Mouse (Mus musculus) neural tube, embryonic 15.5 days (tissue): Measurements from ENCODE around the gene Selenow. TPM values are rescaled to one million over a fixed set of nuclear protein-coding genes. Genes with fewer than 3 reads are reported as not detected.

Source experiments
- ATAC-seq: fragments of 200-750 bp; cut with Nextera tagmentation; 2 replicates; pipeline ENCODE4 v1.8.0; 2017; ENCODE audit warnings: mild to moderate bottlenecking, moderate TSS enrichment, moderate library complexity; ENCODE audit not compliant: low FRiP score
- H3K27ac ChIP-seq: fragments of 300-500 bp; sonication (generic); replicated peaks from 2 replicates; pipeline ENCODE4 v1.5.1; 2015; ENCODE audit warnings: mild to moderate bottlenecking, inconsistent platforms
- H3K27me3 ChIP-seq: fragments of 300-500 bp; sonication (generic); replicated peaks from 2 replicates; pipeline ENCODE4 v1.6.1; 2015; ENCODE audit warnings: inconsistent platforms
- H3K36me3 ChIP-seq: fragments of 300-500 bp; sonication (generic); 2 replicates; pipeline ENCODE4 v1.6.1; 2015; ENCODE audit warnings: inconsistent platforms
- H3K4me1 ChIP-seq: fragments of 300-500 bp; sonication (generic); 2 replicates; pipeline ENCODE4 v1.6.1; 2015; ENCODE audit warnings: inconsistent platforms
- H3K4me2 ChIP-seq: fragments of 300-500 bp; sonication (generic); 2 replicates; pipeline ENCODE4 v1.6.1; 2015; ENCODE audit warnings: inconsistent platforms, mild to moderate bottlenecking, moderate library complexity
- H3K4me3 ChIP-seq: fragments of 300-500 bp; sonication (generic); replicated peaks from 2 replicates; pipeline ENCODE4 v1.5.1; 2015; ENCODE audit warnings: mild to moderate bottlenecking, inconsistent platforms
- H3K9ac ChIP-seq: fragments of 300-500 bp; sonication (generic); replicated peaks from 2 replicates; pipeline ENCODE4 v1.6.1; 2015; ENCODE audit warnings: mild to moderate bottlenecking, inconsistent platforms
- H3K9me3 ChIP-seq: fragments of 300-500 bp; sonication (generic); replicated peaks from 2 replicates; pipeline ENCODE4 v1.6.1; 2016; ENCODE audit warnings: inconsistent platforms
- WGBS: fragments of 180-500 bp; shearing (Covaris S2); methylation state at CpG from one replicate; pipeline ENCODE4 v1.1.7; 2015; ENCODE audit warnings: mixed read lengths; 5-methylcytosine and 5-hydroxymethylcytosine counted together
- polyA plus RNA-seq: library from polyadenylated mRNA; unstranded; fragments of >200 nt; fragmentation: Nextera tagmentation; extraction: Ambion mirVana; gene quantifications from 2 replicates; pipeline ENCODE4 v1.2.1, GENCODE M21; 2015

The Selenow gene
- polyA plus RNA-seq, 1 experiment from 2014 or later: 1,471 TPM

DNA sequence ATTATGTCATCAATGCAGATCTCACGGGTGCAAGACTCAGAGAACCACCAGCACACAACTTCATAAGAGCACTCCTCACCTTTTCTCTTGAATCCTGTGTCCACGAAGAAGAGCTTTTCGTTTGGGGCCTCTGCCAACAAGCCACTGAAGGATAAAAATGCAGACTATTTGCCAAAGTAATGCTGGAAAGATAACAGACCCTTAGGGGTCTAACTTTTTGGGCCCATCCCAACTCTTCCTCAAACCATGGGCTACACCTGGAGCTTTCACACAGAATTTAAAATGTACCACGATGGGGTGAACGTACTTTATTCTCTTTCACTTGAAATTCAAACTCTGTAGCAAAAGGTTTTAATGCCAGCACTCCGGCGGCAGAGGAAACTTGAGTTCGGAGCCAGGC lies 23.0 kb upstream of the Selenow start:
- WGBS: 8% methylated on average over 8 of the region's 8 CpGs
- Histone ChIP-seq H3K27me3 (no peaks in the 10 kb centered on the region), H3K4me3 (peak overlapping the region; percentile 75), H3K4me1 (peaks cover 33% of the 10 kb centered on the region), H3K27ac (peak overlapping the region; percentile 98), H3K9me3 (no peaks in the 10 kb centered on the region), H3K9ac (peak overlapping the region; percentile 71), H3K36me3 (peaks cover 38% of the 10 kb centered on the region), H3K4me2 (peak overlapping the region; percentile 85)
- peak; percentile 2; the same call in 1 of the 2 replicates for ATAC-seq

DNA sequence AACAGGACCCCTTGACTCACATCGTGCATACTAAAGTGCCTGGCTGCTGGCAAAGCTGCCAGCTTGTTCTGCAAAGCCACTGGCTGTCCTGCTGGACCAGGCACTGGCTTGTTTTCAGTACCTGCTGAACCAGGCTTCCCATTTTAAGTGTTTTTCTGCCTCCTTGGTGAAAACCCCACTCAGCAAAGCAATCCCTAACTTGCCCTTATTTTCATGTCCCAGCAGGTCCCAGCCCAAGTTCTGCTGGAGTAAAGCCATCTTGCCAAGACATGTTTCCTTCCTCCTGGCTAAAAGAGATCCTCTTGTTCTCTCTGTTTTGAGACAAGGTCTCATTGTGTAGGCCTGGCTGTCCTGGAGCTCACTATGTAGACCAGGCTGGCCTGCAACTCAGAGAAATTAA lies 22.1 kb upstream of the Selenow start:
- Histone ChIP-seq H3K4me3 (no peak overlapping the region), H3K36me3 (peaks cover 47% of the 10 kb centered on the region), H3K27me3 (no peaks in the 10 kb centered on the region), H3K4me2 (peak overlapping the region; percentile 85; the same call in 1 of the 2 replicates), H3K9ac (no peak overlapping the region), H3K9me3 (no peaks in the 10 kb centered on the region), H3K27ac (no peak overlapping the region), H3K4me1 (peaks cover 33% of the 10 kb centered on the region)
- no peak for ATAC-seq
- 90% methylated on average over 1 of the region's 1 CpGs for WGBS

DNA sequence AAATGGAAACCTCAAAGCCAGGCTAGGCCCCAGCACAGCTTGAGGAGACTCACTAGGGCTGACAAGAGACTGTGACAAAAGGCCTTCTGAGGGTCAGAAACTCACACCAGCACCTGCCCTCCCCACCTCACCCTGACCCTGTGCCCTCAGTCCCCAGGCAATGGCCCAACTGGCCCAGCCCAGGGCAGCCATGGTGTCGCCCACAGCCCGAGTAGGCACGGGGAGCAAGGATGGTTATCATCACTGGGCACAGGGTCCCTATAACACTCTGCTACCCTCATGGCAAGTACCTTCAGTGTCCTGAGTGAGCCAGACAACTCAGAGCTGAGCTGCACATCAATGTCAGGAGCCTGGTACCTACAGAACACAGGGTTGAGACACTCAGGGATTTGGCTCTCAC lies 16.4 kb upstream of the Selenow start:
- 96% methylated on average over 3 of the region's 3 CpGs for WGBS
- Histone ChIP-seq H3K27me3 (no peaks in the 10 kb centered on the region), H3K27ac (no peak overlapping the region), H3K4me3 (no peak overlapping the region), H3K9ac (no peak overlapping the region), H3K4me2 (no peak overlapping the region), H3K4me1 (peaks cover 3% of the 10 kb centered on the region), H3K9me3 (no peaks in the 10 kb centered on the region), H3K36me3 (peaks cover 81% of the 10 kb centered on the region)
- ATAC-seq: no peak

DNA sequence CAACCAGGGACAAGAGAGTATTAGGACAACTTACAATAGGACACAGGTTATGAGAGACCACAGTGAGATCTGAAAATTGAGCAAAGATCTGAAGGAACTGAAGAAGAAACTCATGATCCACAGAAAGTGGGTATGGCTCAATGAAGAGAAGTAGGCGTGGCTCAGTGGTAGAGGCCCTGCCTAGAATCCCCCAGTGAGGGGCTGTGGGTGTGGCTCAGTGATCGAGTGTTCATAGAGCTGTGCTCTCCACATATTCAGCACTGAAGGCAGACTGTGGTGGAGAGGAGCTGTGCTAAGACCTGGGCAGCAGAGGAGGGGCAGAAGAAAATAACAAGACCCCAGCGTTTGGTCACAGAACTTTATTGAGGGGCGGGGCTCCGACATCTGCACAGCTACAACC lies 15.3 kb upstream of the Selenow start:
- Histone ChIP-seq H3K9ac (no peak overlapping the region), H3K27me3 (no peaks in the 10 kb centered on the region), H3K27ac (no peak overlapping the region), H3K4me2 (no peak overlapping the region), H3K36me3 (peaks cover 70% of the 10 kb centered on the region), H3K4me3 (no peak overlapping the region), H3K9me3 (no peaks in the 10 kb centered on the region), H3K4me1 (no peaks in the 10 kb centered on the region)
- WGBS: 91% methylated on average over 5 of the region's 5 CpGs
- no peak for ATAC-seq

DNA sequence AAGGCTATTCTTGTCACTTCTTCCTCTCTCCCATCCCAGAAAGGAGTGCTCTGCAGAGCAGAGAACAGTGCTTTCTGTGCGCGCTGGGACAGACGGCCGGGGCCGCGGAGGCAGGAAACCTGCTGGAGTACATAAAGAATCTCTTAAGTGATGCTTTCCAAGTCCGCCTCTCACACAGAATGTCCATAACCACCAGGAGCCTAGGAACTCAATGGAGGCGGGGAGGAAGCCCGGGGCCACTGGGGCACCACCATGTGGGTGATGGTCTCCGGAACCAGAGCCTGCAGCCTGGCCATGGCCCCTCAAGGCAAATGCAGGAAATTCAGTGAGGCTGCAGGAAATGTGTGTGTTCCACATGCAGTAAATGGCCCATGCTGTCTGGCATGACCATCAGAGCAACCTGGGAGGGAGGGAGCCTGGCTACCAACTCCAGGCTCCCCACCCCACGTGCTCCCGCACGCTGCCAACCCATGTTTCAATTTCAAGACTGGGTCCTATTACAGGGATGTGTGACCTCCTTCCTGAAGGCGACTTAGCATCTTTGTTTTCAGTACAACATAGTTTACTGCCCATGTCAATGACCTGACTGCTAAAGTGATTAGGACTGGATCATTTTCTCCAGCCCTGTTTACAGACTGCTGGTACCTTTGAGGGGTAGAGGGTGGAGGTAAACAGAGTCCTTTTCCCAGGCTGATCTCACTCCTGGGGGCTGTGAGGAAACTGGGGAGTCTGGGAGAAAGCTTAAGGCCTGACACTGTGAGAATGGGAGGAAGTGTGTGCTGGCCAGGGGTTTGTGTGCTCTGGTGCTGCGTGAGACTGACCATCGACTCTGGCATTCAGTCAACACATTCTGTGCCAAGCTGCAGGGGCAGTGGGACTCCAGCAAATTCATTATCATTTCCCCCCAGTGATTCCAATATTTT lies 11.5 kb upstream of the Selenow start:
- Histone ChIP-seq H3K4me2 (no peak overlapping the region), H3K9me3 (no peaks in the 10 kb centered on the region), H3K9ac (no peak overlapping the region), H3K27ac (no peak overlapping the region), H3K27me3 (no peaks in the 10 kb centered on the region), H3K4me3 (no peak overlapping the region), H3K4me1 (no peaks in the 10 kb centered on the region), H3K36me3 (peaks cover 34% of the 10 kb centered on the region)
- ATAC-seq: no peak
- WGBS: 60% methylated on average over 16 of the region's 16 CpGs

DNA sequence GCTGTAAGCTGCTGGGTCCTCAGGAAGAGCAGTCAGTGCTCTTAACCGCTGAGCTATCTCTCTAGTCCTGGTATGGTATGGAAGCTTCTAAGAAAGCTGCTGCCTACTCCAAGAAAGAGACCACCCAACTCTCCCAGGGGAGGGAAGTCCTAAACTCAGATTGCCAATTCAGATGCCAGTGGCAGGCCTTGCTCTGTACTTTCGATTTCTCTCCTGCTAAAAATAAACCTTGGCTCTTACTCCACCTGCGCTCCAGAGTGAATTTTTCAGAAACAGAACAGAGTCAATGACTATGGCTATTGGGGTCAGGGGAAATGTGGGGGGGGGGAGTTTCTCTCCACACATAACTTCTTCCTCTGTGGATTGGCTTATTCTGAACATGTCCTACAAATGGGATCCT lies 9.4 kb upstream of the Selenow start:
- H3K4me1 ChIP-seq: no peaks in the 10 kb centered on the region
- no peak for ATAC-seq
- WGBS: 82% methylated on average over 3 of the region's 3 CpGs

DNA sequence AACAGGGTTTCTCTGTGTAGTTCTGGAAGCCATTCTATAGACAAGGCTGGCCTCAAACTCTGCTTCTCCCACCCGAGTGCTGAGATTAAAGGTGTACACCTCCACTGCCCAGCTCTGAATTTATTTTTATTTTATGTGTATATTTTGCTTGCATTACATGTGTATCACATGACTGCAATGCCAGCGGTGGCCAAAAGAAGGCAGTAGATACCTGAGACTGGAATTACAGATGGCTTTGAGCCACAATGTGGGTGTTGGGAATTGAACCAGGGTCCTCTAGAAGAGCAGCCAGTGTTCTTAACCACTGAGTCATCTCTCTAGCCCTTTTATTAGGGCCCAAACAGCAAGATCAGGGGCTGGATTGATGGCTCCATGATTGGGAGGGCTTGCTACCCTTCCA lies 8.3 kb upstream of the Selenow start:
- Histone ChIP-seq H3K27ac (no peak overlapping the region), H3K27me3 (no peaks in the 10 kb centered on the region), H3K9me3 (no peaks in the 10 kb centered on the region), H3K4me3 (no peak overlapping the region), H3K4me1 (no peaks in the 10 kb centered on the region), H3K4me2 (no peak overlapping the region), H3K9ac (no peak overlapping the region), H3K36me3 (0 out of 2 replicates have a peak, but pooled peaks cover 3% of the 10 kb centered on the region)
- WGBS: 67% methylated on average over 2 of the region's 2 CpGs
- ATAC-seq: no peak

More for the DNA sequence above, 9.4 kb upstream of the Selenow start:
- H3K36me3 ChIP-seq: peaks cover 13% of the 10 kb centered on the region
- no peak overlapping the region for H3K27ac ChIP-seq
- H3K4me3 ChIP-seq: no peak overlapping the region
- H3K9ac ChIP-seq: no peak overlapping the region
- no peaks in the 10 kb centered on the region for H3K9me3 ChIP-seq
- H3K27me3 ChIP-seq: no peaks in the 10 kb centered on the region
- H3K4me2 ChIP-seq: no peak overlapping the region

DNA sequence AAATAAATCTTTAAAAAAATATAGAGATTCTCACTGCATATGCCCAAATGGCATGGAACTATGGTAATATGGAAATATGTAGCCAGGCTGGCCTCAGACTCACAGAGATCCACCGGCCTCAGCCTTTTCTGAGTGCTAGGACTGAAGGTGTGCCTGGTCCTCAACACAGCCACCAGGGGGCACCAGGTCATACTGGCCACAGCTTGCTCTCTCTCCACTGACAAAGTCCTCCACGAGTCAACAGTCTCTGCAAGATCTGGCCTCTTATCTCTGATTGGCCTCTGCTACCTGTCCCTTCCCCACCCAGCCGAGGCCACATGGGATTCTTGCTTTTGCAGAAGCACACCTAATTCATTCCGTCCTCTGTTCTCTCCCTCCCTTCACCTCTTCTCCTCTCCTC lies 7.7 kb upstream of the Selenow start:
- ATAC-seq: no peak; the same call in 1 of the 2 replicates
- 40% methylated on average over 4 of the region's 4 CpGs for WGBS

DNA sequence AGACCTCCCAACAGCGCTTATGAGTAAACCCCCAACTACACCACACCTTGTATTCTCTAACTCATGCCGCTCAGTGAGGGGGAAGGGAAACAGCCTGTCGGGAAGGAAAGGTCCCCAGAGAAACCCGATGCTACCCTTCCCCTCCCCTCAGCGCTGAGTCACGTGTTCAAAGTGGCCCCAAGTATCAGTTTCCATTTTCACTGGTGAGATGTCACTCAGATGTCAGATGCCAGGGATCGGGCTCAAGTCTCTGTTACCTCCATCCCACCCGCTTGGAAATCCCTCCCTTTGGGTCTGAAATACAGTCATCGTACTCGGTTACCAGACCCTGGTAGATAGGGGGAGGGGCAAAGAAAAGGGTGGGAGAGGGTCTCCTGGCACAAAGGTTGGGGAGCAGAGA lies 406 bp downstream of the Selenow start:
- Histone ChIP-seq H3K4me3 (peak overlapping the region; percentile 76), H3K4me2 (peak overlapping the region; percentile 88), H3K9me3 (no peaks in the 10 kb centered on the region), H3K27me3 (no peaks in the 10 kb centered on the region), H3K9ac (peak overlapping the region; percentile 87), H3K27ac (peak overlapping the region; percentile 95), H3K36me3 (peaks cover 28% of the 10 kb centered on the region), H3K4me1 (peaks cover 27% of the 10 kb centered on the region)
- WGBS: 0% methylated on average over 10 of the region's 10 CpGs
- ATAC-seq: peak; percentile 57

More for the DNA sequence above, 7.7 kb upstream of the Selenow start:
- no peaks in the 10 kb centered on the region for H3K27me3 ChIP-seq
- H3K4me1 ChIP-seq: no peaks in the 10 kb centered on the region
- H3K9me3 ChIP-seq: no peaks in the 10 kb centered on the region
- H3K27ac ChIP-seq: no peak overlapping the region
- H3K36me3 ChIP-seq: no peaks in the 10 kb centered on the region
- H3K4me2 ChIP-seq: no peak overlapping the region
- no peak overlapping the region for H3K4me3 ChIP-seq
- no peak overlapping the region for H3K9ac ChIP-seq

DNA sequence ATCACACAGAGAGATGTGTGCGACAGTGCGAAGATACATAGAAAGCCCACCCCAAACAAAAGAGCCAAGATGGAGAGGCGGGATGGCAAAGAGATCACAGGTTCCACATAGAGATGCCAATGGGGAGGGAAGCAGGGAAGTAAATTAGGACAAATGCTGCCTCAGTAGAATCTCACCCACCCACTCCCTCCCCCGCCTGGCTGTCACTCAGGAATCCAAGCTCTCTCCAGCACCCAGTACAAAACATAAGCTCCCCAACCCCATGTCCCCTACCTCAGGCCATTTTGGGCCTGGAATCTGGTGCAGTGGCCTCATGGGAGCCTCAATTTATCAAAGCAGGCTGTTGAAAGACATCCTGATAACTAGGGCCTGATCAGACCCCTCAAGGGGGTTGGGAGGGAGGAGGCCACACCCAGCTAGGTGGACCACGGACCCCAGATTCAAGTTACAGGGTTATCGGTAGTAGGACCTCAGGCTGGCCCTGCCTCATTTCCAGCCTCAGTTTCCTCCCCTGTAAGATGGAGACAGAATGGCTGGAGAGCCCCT lies 1.5 kb downstream of the Selenow start:
- Histone ChIP-seq H3K27ac (no peak overlapping the region), H3K36me3 (peaks cover 35% of the 10 kb centered on the region), H3K27me3 (no peaks in the 10 kb centered on the region), H3K9me3 (no peaks in the 10 kb centered on the region), H3K9ac (peak overlapping the region; percentile 87), H3K4me2 (peak overlapping the region; percentile 88), H3K4me3 (peak overlapping the region; percentile 76), H3K4me1 (peaks cover 27% of the 10 kb centered on the region)
- 85% methylated on average over 6 of the region's 6 CpGs for WGBS
- no peak for ATAC-seq

DNA sequence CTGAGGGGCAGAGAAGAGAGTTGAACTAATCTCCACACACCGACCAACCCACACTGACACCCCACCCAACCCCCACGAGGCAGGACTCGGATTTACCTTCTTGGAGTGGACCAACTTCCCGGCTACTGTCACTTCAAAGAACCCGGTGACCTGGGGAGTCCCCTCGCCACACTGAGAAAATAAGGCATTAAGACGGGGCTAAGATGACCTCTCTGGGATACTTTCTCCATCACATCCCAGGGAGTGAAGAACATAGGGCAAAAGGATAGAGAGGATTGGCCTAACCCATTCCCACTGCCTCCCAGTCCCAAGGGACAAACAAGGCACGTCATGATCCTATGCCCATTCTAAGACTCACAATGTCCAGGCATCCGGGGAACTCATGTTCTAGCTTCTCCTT lies 2.3 kb downstream of the Selenow start:
- H3K4me3 ChIP-seq: peak overlapping the region; percentile 76; the same call in 1 of the 2 replicates
- WGBS: 97% methylated on average over 9 of the region's 9 CpGs
- H3K9ac ChIP-seq: no peak overlapping the region
- ATAC-seq: no peak
- H3K9me3 ChIP-seq: no peaks in the 10 kb centered on the region
- H3K4me1 ChIP-seq: peaks cover 27% of the 10 kb centered on the region
- H3K27ac ChIP-seq: no peak overlapping the region
- H3K27me3 ChIP-seq: no peaks in the 10 kb centered on the region
- H3K4me2 ChIP-seq: peak overlapping the region; percentile 88
- peaks cover 35% of the 10 kb centered on the region for H3K36me3 ChIP-seq

DNA sequence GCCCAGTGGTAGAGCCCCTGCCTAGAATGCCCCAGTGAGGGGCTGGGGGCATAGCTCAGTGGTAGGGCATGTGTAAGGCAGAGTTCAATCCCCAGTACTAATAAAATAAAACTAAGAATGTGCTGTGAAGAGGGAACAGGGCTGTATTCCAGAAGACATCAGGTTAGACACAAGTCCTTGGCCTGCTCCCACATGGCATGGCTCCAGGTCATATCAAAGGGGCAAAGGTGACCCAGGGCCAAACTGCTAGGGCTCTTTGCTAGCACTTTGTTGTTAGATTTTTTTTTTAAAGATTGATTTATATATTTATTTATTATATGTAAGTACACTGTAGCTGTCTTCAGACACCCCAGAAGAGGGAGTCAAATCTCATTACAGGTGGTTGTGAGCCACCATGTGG lies 3.8 kb downstream of the Selenow start:
- no peaks in the 10 kb centered on the region for H3K9me3 ChIP-seq
- H3K9ac ChIP-seq: no peak overlapping the region
- no peaks in the 10 kb centered on the region for H3K27me3 ChIP-seq
- peaks cover 35% of the 10 kb centered on the region for H3K36me3 ChIP-seq
- no peak overlapping the region for H3K4me2 ChIP-seq
- H3K4me1 ChIP-seq: peaks cover 27% of the 10 kb centered on the region
- no peak overlapping the region for H3K27ac ChIP-seq
- H3K4me3 ChIP-seq: no peak overlapping the region
- ATAC-seq: no peak
